Mouse (Mus musculus) left cerebral cortex, postnatal 36 days (tissue): ENCODE data around the gene Umps. TPM values are rescaled to one million over a fixed set of nuclear protein-coding genes. Genes with fewer than 3 reads are reported as not detected.

Experiments used
- total RNA-seq, 2 experiments: library from RNA; stranded (reverse); gene quantifications; 2 replicates each; pipeline ENCODE4 v1.2.3; 2021

Gene Umps
- total RNA-seq, 2 experiments from 2014 or later = 12.2 to 15.1 TPM

Other genes with a start within 250 kb of the Umps start
- gene Muc13, start 173.0 kb downstream of the Umps start, total RNA-seq = under 1 TPM in 1 of 2 experiments, not detected in 1; 0.10 TPM
- gene Itgb5, start 137.4 kb downstream of the Umps start, total RNA-seq = 10 to 100 TPM; 35.6 to 37.1 TPM